Mouse (Mus musculus) CH12.LX (cell line): ENCODE measurements at regions not wholly inside any gene's neighbourhood (a gene's known extent, or its start where the extent isn't known, plus 50 kb on each side); places are given as distances from the start of the nearest gene placed in this dataset.

ENCODE experiments used
- DNase-seq: peaks from one replicate; pipeline ENCODE4 v3.0.0-alpha.2; 2013; ENCODE audit errors: extremely low read depth
- H3K27ac ChIP-seq: 2 replicates; pipeline ENCODE4 v1.5.1; 2012; ENCODE audit warnings: low read depth, mild to moderate bottlenecking, control low read depth, moderate library complexity; ENCODE audit not compliant: insufficient read depth
- H3K27me3 ChIP-seq: replicated peaks from 2 replicates; pipeline ENCODE3; 2012; ENCODE audit warnings: inconsistent platforms
- H3K36me3 ChIP-seq, 2 experiments: replicated peaks in 1 of 2; 2 replicates each; pipeline versions ENCODE3 to v1.6.1; 2012; ENCODE audit warnings: inconsistent platforms in 1 of 2, low read length in 1 of 2, mild to moderate bottlenecking in 1 of 2, mixed read lengths in 1 of 2, moderate library complexity in 1 of 2; ENCODE audit not compliant: control insufficient read depth in 1 of 2, insufficient read depth in 1 of 2
- H3K4me1 ChIP-seq, 2 experiments: 2 replicates each; pipeline ENCODE4 v1.6.1; 2012; ENCODE audit warnings: inconsistent platforms in 1 of 2, moderate library complexity in 1 of 2; ENCODE audit not compliant: insufficient read depth in 2 of 2, control insufficient read depth in 1 of 2
- H3K4me2 ChIP-seq: 2 replicates; pipeline ENCODE4 v1.6.1; 2012; ENCODE audit warnings: low read depth, mild to moderate bottlenecking, control low read depth; ENCODE audit not compliant: poor library complexity, insufficient read depth, severe bottlenecking
- H3K4me3 ChIP-seq, 3 experiments: fragments of 150-350 bp in 1 of 3; sonication (generic) in 1 of 3; replicated peaks in 1 of 3; 2 replicates each; pipeline versions ENCODE3 to v1.5.1; 2011 to 2012; ENCODE audit warnings: low read depth in 2 of 3, low read length in 2 of 3, mild to moderate bottlenecking in 2 of 3, moderate library complexity in 2 of 3, control low read depth in 1 of 3, improper control_type of control experiment in 1 of 3, inconsistent platforms in 1 of 3, mixed read lengths in 1 of 3; ENCODE audit not compliant: poor library complexity in 1 of 3
- H3K79me2 ChIP-seq: replicated peaks from 2 replicates; pipeline ENCODE4 v1.6.1; 2012; ENCODE audit warnings: mild to moderate bottlenecking, moderate library complexity; ENCODE audit not compliant: control insufficient read depth, poor library complexity, insufficient read depth, severe bottlenecking; ENCODE audit errors: extremely low read depth
- H3K9ac ChIP-seq: 2 replicates; pipeline ENCODE4 v1.6.1; 2012; ENCODE audit warnings: low read depth, mild to moderate bottlenecking, control low read depth, moderate library complexity; ENCODE audit not compliant: insufficient read depth
- H3K9me3 ChIP-seq: replicated peaks from 2 replicates; pipeline ENCODE3; 2012; ENCODE audit warnings: low read length, inconsistent platforms, mixed read lengths
- CHD1 ChIP-seq: IDR thresholded peaks from 2 replicates; pipeline ENCODE4 v1.6.1; 2012; ENCODE audit warnings: low read depth, low read length, improper control_type of control experiment, inconsistent platforms
- CTCF ChIP-seq, 2 experiments: IDR thresholded peaks in 1 of 2; conservative IDR thresholded peaks in 1 of 2; 2 replicates each; pipeline ENCODE4 v1.5.1; 2011 to 2012; ENCODE audit warnings: low read depth in 2 of 2, low read length in 2 of 2, improper control_type of control experiment in 1 of 2, inconsistent platforms in 1 of 2, mild to moderate bottlenecking in 1 of 2, moderate library complexity in 1 of 2
- E2F4 ChIP-seq: IDR thresholded peaks from 2 replicates; pipeline ENCODE4 v1.6.1; 2011; ENCODE audit warnings: low read depth, low read length, improper control_type of control experiment; ENCODE audit not compliant: insufficient replicate concordance
- ELF1 ChIP-seq: IDR thresholded peaks from 2 replicates; pipeline ENCODE4 v1.6.1; 2014; ENCODE audit warnings: low read depth, mild to moderate bottlenecking, inconsistent platforms, low read length, improper control_type of control experiment
- ETS1 ChIP-seq: conservative IDR thresholded peaks from 2 replicates; pipeline ENCODE4 v1.6.1; 2012; ENCODE audit warnings: low read depth, mild to moderate bottlenecking, inconsistent platforms, low read length, improper control_type of control experiment, moderate library complexity
- GABPA ChIP-seq: IDR thresholded peaks from 2 replicates; pipeline ENCODE4 v1.6.1; 2012; ENCODE audit warnings: low read depth, low read length, improper control_type of control experiment, inconsistent platforms; ENCODE audit not compliant: insufficient replicate concordance
- HCFC1 ChIP-seq: IDR thresholded peaks from 2 replicates; pipeline ENCODE4 v1.6.1; 2012; ENCODE audit warnings: low read depth, mild to moderate bottlenecking, inconsistent platforms, low read length, improper control_type of control experiment
- JUND ChIP-seq: conservative IDR thresholded peaks from 2 replicates; pipeline ENCODE4 v1.6.1; 2011; ENCODE audit warnings: low read depth, low read length, improper control_type of control experiment
- MAFK ChIP-seq: IDR thresholded peaks from 2 replicates; pipeline ENCODE4 v1.6.1; 2011; ENCODE audit warnings: low read length, improper control_type of control experiment; ENCODE audit not compliant: insufficient replicate concordance
- MAX ChIP-seq: IDR thresholded peaks from 2 replicates; pipeline ENCODE4 v1.6.1; 2011; ENCODE audit warnings: low read length, improper control_type of control experiment
- MAZ ChIP-seq: IDR thresholded peaks from 2 replicates; pipeline ENCODE4 v1.6.1; 2012; ENCODE audit warnings: low read depth, mild to moderate bottlenecking, inconsistent platforms, low read length, improper control_type of control experiment, moderate library complexity
- NELFE ChIP-seq: IDR thresholded peaks from 2 replicates; pipeline ENCODE4 v1.6.1; 2011; ENCODE audit warnings: low read depth, low read length, improper control_type of control experiment
- NRF1 ChIP-seq: IDR thresholded peaks from 2 replicates; pipeline ENCODE4 v1.6.1; 2014; ENCODE audit warnings: low read depth, mild to moderate bottlenecking, inconsistent platforms, low read length, improper control_type of control experiment, moderate library complexity
- PAX5 ChIP-seq: IDR thresholded peaks from 2 replicates; pipeline ENCODE4 v1.6.1; 2012; ENCODE audit warnings: low read length, inconsistent platforms, mixed read lengths
- POLR2AphosphoS2 ChIP-seq: IDR thresholded peaks from 2 replicates; pipeline ENCODE4 v1.6.1; 2011; ENCODE audit warnings: low read depth, low read length, improper control_type of control experiment
- RCOR1 ChIP-seq: conservative IDR thresholded peaks from 2 replicates; pipeline ENCODE4 v1.6.1; 2012; ENCODE audit warnings: low read depth, mild to moderate bottlenecking, inconsistent platforms, low read length, improper control_type of control experiment
- TBP ChIP-seq: conservative IDR thresholded peaks from 2 replicates; pipeline ENCODE4 v1.6.1; 2011; ENCODE audit warnings: low read depth, low read length, improper control_type of control experiment
- ZC3H11A ChIP-seq: IDR thresholded peaks from 2 replicates; pipeline ENCODE4 v1.6.1; 2012; ENCODE audit warnings: low read depth, mild to moderate bottlenecking, inconsistent platforms, low read length, improper control_type of control experiment
- ZKSCAN1 ChIP-seq: IDR thresholded peaks from 2 replicates; pipeline ENCODE4 v1.6.1; 2012; ENCODE audit warnings: low read depth, inconsistent platforms, low read length, improper control_type of control experiment, borderline replicate concordance
- ZMIZ1 ChIP-seq: IDR thresholded peaks from 2 replicates; pipeline ENCODE4 v1.6.1; 2012; ENCODE audit warnings: low read depth, mild to moderate bottlenecking, inconsistent platforms, low read length, improper control_type of control experiment
- dilution Hi-C: fragments of 300-500 bp; cut with MboI; formaldehyde crosslinking; loops from 2 replicates; pipeline ENCODE4 v1.14.3; 2020; ENCODE audit warnings: low sequenced_read_pairs; ENCODE audit not compliant: extremely low pct_unique_long_range_greater_than_20kb, extremely low pct_ligation_motif_present
- in situ Hi-C: fragments of 300-500 bp; cut with MboI; formaldehyde crosslinking; loops from 3 replicates; pipeline ENCODE4 v1.14.3; 2019; ENCODE audit warnings: low sequenced_read_pairs, low pct_ligation_motif_present, low pct_unique_long_range_greater_than_20kb, mixed read lengths

DNA sequence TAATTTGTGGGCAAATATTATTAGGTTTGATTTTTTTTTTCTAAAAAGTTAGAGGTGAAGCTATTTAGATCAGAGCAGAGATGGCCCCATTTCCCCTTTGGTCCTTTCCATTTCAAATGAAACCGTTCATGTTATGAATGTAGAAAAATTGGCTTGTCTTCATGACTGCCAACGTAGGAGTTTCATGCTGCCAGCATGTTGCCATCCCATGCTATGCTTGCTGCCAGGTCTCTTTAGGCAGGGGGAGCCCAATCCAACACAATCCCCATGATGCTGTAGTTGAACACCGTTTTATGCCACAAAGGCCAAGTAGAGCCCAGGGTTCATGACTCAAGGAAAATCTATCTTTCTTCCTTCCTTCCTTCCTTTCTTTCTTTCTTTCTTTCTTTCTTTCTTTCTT is 259.5 kb downstream of the Abcc12 start:
- no peak overlapping the region for H3K27ac ChIP-seq
- no peaks in the 10 kb centered on the region for H3K79me2 ChIP-seq
- H3K9me3 ChIP-seq = no peaks in the 10 kb centered on the region
- H3K4me2 ChIP-seq = no peak overlapping the region
- no peak overlapping the region for H3K4me3 ChIP-seq
- H3K36me3 ChIP-seq = no peaks in the 10 kb centered on the region
- TF ChIP-seq ETS1 (no peak), MAZ (no peak), ELF1 (no peak), CTCF (conservative IDR thresholded peaks at IDR 0.05 in 1 of 2, IDR thresholded peaks at IDR 0.05 in 1 of 2; ENCODE audit: low read depth in 2 of 2, low read length in 2 of 2) (no peak), ZMIZ1 (no peak), POLR2AphosphoS2 (no peak), HCFC1 (no peak), PAX5 (no peak), TBP (no peak), E2F4 (no peak), GABPA (no peak), ZC3H11A (no peak), NRF1 (no peak), RCOR1 (no peak), MAFK (no peak), JUND (no peak), ZKSCAN1 (no peak)
- H3K4me1 ChIP-seq = no peaks in the 10 kb centered on the region
- dilution Hi-C loops = no loop called here
- H3K27me3 ChIP-seq = no peaks in the 10 kb centered on the region
- in situ Hi-C loops = no loop called here
- DNase-seq = no peak
- no peak overlapping the region for H3K9ac ChIP-seq

DNA sequence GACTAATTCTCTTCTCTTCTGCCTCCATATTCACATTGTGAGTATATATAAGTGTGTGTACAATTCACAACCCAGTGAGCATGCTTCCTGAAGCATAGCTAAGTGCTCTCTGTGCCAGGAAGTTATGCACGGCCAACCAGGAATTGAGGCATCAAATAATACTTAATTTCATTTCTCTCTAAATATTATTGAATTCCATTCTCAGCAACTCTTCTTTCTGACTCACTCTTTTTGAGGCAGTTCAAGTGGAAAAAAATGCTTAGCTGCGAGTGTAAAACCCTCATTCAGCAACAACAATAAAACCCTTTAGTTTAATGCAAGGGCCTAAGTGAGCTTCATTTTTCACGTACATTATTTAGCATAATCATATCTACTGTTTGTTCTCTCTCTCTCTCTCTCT is 262.0 kb downstream of the Abcc12 start:
- dilution Hi-C loops (no loop called here), in situ Hi-C loops (no loop called here)
- Histone ChIP-seq H3K4me2 (no peak overlapping the region), H3K27me3 (no peaks in the 10 kb centered on the region), H3K36me3 (no peaks in the 10 kb centered on the region), H3K4me1 (no peaks in the 10 kb centered on the region), H3K4me3 (no peak overlapping the region), H3K9ac (no peak overlapping the region), H3K9me3 (no peaks in the 10 kb centered on the region), H3K27ac (no peak overlapping the region), H3K79me2 (no peaks in the 10 kb centered on the region)
- no peak for DNase-seq
- TF ChIP-seq CHD1 (no peak), MAX (no peak), NELFE (no peak)
